Mouse (Mus musculus): Measurements from ENCODE around the gene Tspan7. TPM values are rescaled to one million over a fixed set of nuclear protein-coding genes. Genes with fewer than 3 reads are reported as not detected.
A peak's percentile ranks its signal among the peaks of the same experiment; 100 is the strongest.

Gene Tspan7
- polyA plus RNA-seq, 1 experiment from 2014 or later = 166 TPM

GRCm38 (mm10) chrX:10485664-10486211 lies 780 bp downstream of the Tspan7 start:
- Histone ChIP-seq H3K36me3 (ENCODE audit: control insufficient read depth, insufficient read depth, low read length) (no peaks in the 10 kb centered on the region), H3K4me1 (ENCODE audit: control insufficient read depth, insufficient read depth, low read length) (no peaks in the 10 kb centered on the region), H3K9ac (ENCODE audit: low read depth, low read length) (peak overlapping the region; percentile 67), H3K27me3 (replicated peaks; ENCODE audit: control insufficient read depth, insufficient read depth, low read length) (no peaks in the 10 kb centered on the region), H3K9me3 (ENCODE audit: control insufficient read depth, low read length) (no peaks in the 10 kb centered on the region), H3K4me2 (ENCODE audit: low read depth, low read length) (peak overlapping the region; percentile 58), H3K27ac (ENCODE audit: low read length) (peak overlapping the region; percentile 57; the same call in 1 of the 2 replicates), H3K4me3 (ENCODE audit: low read length) (peak overlapping the region; percentile 58)
- peak; percentile 83 for ATAC-seq
- 14% methylated on average over 27 of the region's 27 CpGs for WGBS

DNA sequence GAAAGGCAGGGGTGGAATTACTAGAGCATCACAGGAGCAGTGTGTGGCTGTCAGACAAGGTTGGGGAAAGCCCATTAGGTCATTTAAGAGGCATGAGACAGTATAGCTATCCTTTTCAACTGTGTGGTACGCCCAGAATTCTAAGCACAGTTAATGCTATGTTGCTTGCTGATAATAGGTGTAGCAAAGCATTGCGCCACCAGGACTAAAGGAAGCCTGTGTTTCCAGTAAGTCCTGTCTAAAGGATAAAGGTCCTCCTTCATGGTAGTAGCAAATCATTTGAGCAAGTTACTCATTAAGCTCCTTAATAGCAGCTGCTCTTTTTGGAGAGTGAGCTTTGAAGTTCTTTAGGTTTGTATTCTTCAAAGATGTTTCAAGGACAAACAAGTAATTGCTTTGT lies 13.6 kb downstream of the Tspan7 start:
- peak overlapping the region; percentile 81 for H3K27ac ChIP-seq (ENCODE audit: low read length)
- H3K9me3 ChIP-seq (ENCODE audit: control insufficient read depth, low read length) = no peaks in the 10 kb centered on the region
- no peak overlapping the region for H3K4me3 ChIP-seq (ENCODE audit: low read length)
- H3K36me3 ChIP-seq (ENCODE audit: control insufficient read depth, insufficient read depth, low read length) = no peaks in the 10 kb centered on the region
- no peak overlapping the region for H3K9ac ChIP-seq (ENCODE audit: low read depth, low read length)
- no peaks in the 10 kb centered on the region for H3K4me1 ChIP-seq (ENCODE audit: control insufficient read depth, insufficient read depth, low read length)
- 62% methylated on average over 2 of the region's 2 CpGs for WGBS
- ATAC-seq = peak; percentile 96
- no peaks in the 10 kb centered on the region for H3K27me3 ChIP-seq (replicated peaks; ENCODE audit: control insufficient read depth, insufficient read depth, low read length)
- no peak overlapping the region for H3K4me2 ChIP-seq (ENCODE audit: low read depth, low read length)

GRCm38 (mm10) chrX:10502616-10503015 lies 17.7 kb downstream of the Tspan7 start:
- no peaks in the 10 kb centered on the region for H3K4me1 ChIP-seq (ENCODE audit: control insufficient read depth, insufficient read depth, low read length)
- H3K9me3 ChIP-seq (ENCODE audit: control insufficient read depth, low read length) = no peaks in the 10 kb centered on the region
- H3K4me3 ChIP-seq (ENCODE audit: low read length) = no peak overlapping the region
- H3K27ac ChIP-seq (ENCODE audit: low read length) = no peak overlapping the region
- no peak; the same call in 1 of the 2 replicates for ATAC-seq
- no peak overlapping the region for H3K4me2 ChIP-seq (ENCODE audit: low read depth, low read length)
- H3K27me3 ChIP-seq (replicated peaks; ENCODE audit: control insufficient read depth, insufficient read depth, low read length) = no peaks in the 10 kb centered on the region
- no peak overlapping the region for H3K9ac ChIP-seq (ENCODE audit: low read depth, low read length)
- no peaks in the 10 kb centered on the region for H3K36me3 ChIP-seq (ENCODE audit: control insufficient read depth, insufficient read depth, low read length)
- 34% methylated on average over 2 of the region's 2 CpGs for WGBS

GRCm38 (mm10) chrX:10514417-10514816 lies 29.5 kb downstream of the Tspan7 start:
- H3K27me3 ChIP-seq (replicated peaks; ENCODE audit: control insufficient read depth, insufficient read depth, low read length) = no peaks in the 10 kb centered on the region
- WGBS = 48% methylated on average over 5 of the region's 5 CpGs
- H3K4me3 ChIP-seq (ENCODE audit: low read length) = no peak overlapping the region
- peaks cover 3% of the 10 kb centered on the region; the same call in 1 of the 2 replicates for H3K4me1 ChIP-seq (ENCODE audit: control insufficient read depth, insufficient read depth, low read length)
- no peak for ATAC-seq
- H3K9me3 ChIP-seq (ENCODE audit: control insufficient read depth, low read length) = no peaks in the 10 kb centered on the region
- no peaks in the 10 kb centered on the region for H3K36me3 ChIP-seq (ENCODE audit: control insufficient read depth, insufficient read depth, low read length)
- H3K27ac ChIP-seq (ENCODE audit: low read length) = no peak overlapping the region
- no peak overlapping the region for H3K9ac ChIP-seq (ENCODE audit: low read depth, low read length)
- H3K4me2 ChIP-seq (ENCODE audit: low read depth, low read length) = no peak overlapping the region

DNA sequence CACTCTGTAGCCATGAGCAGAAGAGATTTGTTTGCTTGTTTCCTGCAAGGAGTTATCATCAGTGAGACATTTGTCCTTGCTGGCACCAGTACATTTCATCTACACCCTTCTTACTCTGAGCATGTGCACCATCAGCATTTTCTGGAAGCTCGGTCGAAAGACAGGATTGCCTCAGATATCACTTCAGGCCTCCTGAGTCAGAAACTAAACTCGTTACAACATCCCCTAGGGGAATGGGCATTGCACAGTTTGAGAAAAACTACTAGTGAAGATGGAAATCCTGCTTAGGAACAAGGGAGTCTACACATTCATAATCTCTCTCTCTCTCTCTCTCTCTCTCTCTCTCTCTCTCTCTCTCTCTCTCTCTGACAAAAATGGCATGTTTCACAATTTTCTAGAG lies 30.0 kb downstream of the Tspan7 start:
- H3K4me1 ChIP-seq (ENCODE audit: control insufficient read depth, insufficient read depth, low read length) = peaks cover 3% of the 10 kb centered on the region; the same call in 1 of the 2 replicates
- H3K9ac ChIP-seq (ENCODE audit: low read depth, low read length) = no peak overlapping the region
- ATAC-seq = no peak
- no peak overlapping the region for H3K4me2 ChIP-seq (ENCODE audit: low read depth, low read length)
- no peaks in the 10 kb centered on the region for H3K9me3 ChIP-seq (ENCODE audit: control insufficient read depth, low read length)
- WGBS = 51% methylated on average over 3 of the region's 3 CpGs
- no peaks in the 10 kb centered on the region for H3K27me3 ChIP-seq (replicated peaks; ENCODE audit: control insufficient read depth, insufficient read depth, low read length)
- H3K36me3 ChIP-seq (ENCODE audit: control insufficient read depth, insufficient read depth, low read length) = no peaks in the 10 kb centered on the region
- no peak overlapping the region for H3K27ac ChIP-seq (ENCODE audit: low read length)
- no peak overlapping the region for H3K4me3 ChIP-seq (ENCODE audit: low read length)

GRCm38 (mm10) chrX:10516448-10516847 lies 31.5 kb downstream of the Tspan7 start:
- Histone ChIP-seq H3K27me3 (replicated peaks; ENCODE audit: control insufficient read depth, insufficient read depth, low read length) (no peaks in the 10 kb centered on the region), H3K9me3 (ENCODE audit: control insufficient read depth, low read length) (no peaks in the 10 kb centered on the region), H3K27ac (ENCODE audit: low read length) (no peak overlapping the region), H3K9ac (ENCODE audit: low read depth, low read length) (no peak overlapping the region), H3K4me1 (ENCODE audit: control insufficient read depth, insufficient read depth, low read length) (peaks cover 3% of the 10 kb centered on the region; the same call in 1 of the 2 replicates), H3K4me3 (ENCODE audit: low read length) (no peak overlapping the region), H3K36me3 (ENCODE audit: control insufficient read depth, insufficient read depth, low read length) (no peaks in the 10 kb centered on the region), H3K4me2 (ENCODE audit: low read depth, low read length) (no peak overlapping the region)
- ATAC-seq = no peak
- 80% methylated on average over 7 of the region's 7 CpGs for WGBS

GRCm38 (mm10) chrX:10516925-10517324 lies 32.0 kb downstream of the Tspan7 start:
- H3K27me3 ChIP-seq (replicated peaks; ENCODE audit: control insufficient read depth, insufficient read depth, low read length) = no peaks in the 10 kb centered on the region
- ATAC-seq = peak; percentile 52
- no peak overlapping the region for H3K27ac ChIP-seq (ENCODE audit: low read length)
- H3K4me2 ChIP-seq (ENCODE audit: low read depth, low read length) = no peak overlapping the region
- WGBS = 64% methylated on average over 6 of the region's 6 CpGs
- no peaks in the 10 kb centered on the region for H3K36me3 ChIP-seq (ENCODE audit: control insufficient read depth, insufficient read depth, low read length)
- H3K4me3 ChIP-seq (ENCODE audit: low read length) = no peak overlapping the region
- H3K9ac ChIP-seq (ENCODE audit: low read depth, low read length) = no peak overlapping the region
- peaks cover 3% of the 10 kb centered on the region; the same call in 1 of the 2 replicates for H3K4me1 ChIP-seq (ENCODE audit: control insufficient read depth, insufficient read depth, low read length)
- no peaks in the 10 kb centered on the region for H3K9me3 ChIP-seq (ENCODE audit: control insufficient read depth, low read length)

DNA sequence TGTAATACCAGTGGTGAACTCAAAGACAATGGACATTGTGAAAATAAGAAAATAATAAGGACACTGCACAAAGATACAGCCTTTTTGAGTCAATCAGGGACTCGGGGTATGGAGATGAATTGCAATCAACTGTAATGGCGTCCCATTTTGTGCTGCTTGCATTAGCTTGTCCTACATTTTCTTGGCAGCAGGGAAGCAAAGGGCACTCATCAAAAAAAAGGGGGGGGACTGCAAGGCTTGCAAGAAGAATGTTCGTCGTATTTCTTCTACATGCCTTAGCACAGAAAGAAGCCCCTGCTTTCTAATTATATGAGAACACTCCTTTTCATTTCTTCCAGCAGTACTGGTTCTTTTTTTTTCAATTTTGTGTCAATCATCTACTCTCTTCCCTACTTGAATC lies 32.8 kb downstream of the Tspan7 start:
- Histone ChIP-seq H3K4me2 (ENCODE audit: low read depth, low read length) (no peak overlapping the region), H3K9ac (ENCODE audit: low read depth, low read length) (no peak overlapping the region), H3K27me3 (replicated peaks; ENCODE audit: control insufficient read depth, insufficient read depth, low read length) (no peaks in the 10 kb centered on the region), H3K9me3 (ENCODE audit: control insufficient read depth, low read length) (no peaks in the 10 kb centered on the region), H3K36me3 (ENCODE audit: control insufficient read depth, insufficient read depth, low read length) (no peaks in the 10 kb centered on the region), H3K4me1 (ENCODE audit: control insufficient read depth, insufficient read depth, low read length) (peaks cover 3% of the 10 kb centered on the region; the same call in 1 of the 2 replicates), H3K27ac (ENCODE audit: low read length) (no peak overlapping the region), H3K4me3 (ENCODE audit: low read length) (no peak overlapping the region)
- 73% methylated on average over 4 of the region's 4 CpGs for WGBS
- no peak for ATAC-seq

DNA sequence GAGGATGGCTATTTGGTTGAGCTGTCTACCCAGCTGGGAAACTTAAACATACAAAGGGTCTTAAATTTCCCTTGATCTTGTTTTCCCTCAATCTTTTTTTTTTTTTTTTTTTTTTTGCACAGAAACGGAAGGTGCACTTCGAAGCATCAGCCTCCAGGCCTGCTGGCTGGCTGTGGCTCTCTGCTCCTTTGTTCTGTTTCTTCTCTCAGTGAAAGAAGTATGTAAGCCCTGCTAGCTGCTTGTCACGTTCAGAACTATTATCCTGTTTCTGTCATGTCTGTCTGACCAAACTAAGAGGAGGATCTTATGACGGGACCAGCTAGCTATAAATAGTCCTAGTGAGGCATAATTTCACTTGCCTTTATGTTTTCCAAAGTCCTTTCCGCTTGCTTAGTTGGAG lies 33.6 kb downstream of the Tspan7 start:
- Histone ChIP-seq H3K9ac (ENCODE audit: low read depth, low read length) (no peak overlapping the region), H3K27ac (ENCODE audit: low read length) (no peak overlapping the region), H3K36me3 (ENCODE audit: control insufficient read depth, insufficient read depth, low read length) (no peaks in the 10 kb centered on the region), H3K4me3 (ENCODE audit: low read length) (no peak overlapping the region), H3K4me1 (ENCODE audit: control insufficient read depth, insufficient read depth, low read length) (peaks cover 3% of the 10 kb centered on the region; the same call in 1 of the 2 replicates), H3K9me3 (ENCODE audit: control insufficient read depth, low read length) (no peaks in the 10 kb centered on the region), H3K27me3 (replicated peaks; ENCODE audit: control insufficient read depth, insufficient read depth, low read length) (no peaks in the 10 kb centered on the region), H3K4me2 (ENCODE audit: low read depth, low read length) (no peak overlapping the region)
- WGBS = 38% methylated on average over 5 of the region's 5 CpGs
- ATAC-seq = 0 out of 2 replicates have a peak, but pooled peaks have one; percentile 28

DNA sequence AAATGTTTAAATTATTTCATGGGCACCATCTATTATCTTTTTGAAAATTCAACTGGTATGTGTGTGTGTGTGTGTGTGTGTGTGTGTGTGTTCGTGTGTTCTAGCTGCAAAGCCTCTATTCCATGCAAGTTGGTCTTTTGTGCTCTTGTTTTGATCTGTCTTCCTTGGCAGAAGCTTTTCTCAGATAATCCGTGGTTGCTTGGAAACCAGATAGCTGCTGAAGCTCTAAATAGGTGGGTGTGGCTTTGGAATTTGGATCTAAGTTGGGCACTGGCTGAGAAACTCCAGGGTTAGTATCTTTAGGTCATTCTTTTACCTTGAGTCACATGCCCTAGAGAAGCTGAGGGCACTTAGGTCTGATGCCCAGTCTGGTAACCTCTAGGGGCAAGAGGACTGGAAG lies 50.5 kb downstream of the Tspan7 start:
- no peak overlapping the region for H3K9ac ChIP-seq (ENCODE audit: low read depth, low read length)
- 0 out of 2 replicates have a peak, but pooled peaks cover 5% of the 10 kb centered on the region for H3K4me1 ChIP-seq (ENCODE audit: control insufficient read depth, insufficient read depth, low read length)
- no peak overlapping the region for H3K27ac ChIP-seq (ENCODE audit: low read length)
- H3K27me3 ChIP-seq (replicated peaks; ENCODE audit: control insufficient read depth, insufficient read depth, low read length) = no peaks in the 10 kb centered on the region
- no peak for ATAC-seq
- H3K36me3 ChIP-seq (ENCODE audit: control insufficient read depth, insufficient read depth, low read length) = no peaks in the 10 kb centered on the region
- no peak overlapping the region for H3K4me3 ChIP-seq (ENCODE audit: low read length)
- H3K4me2 ChIP-seq (ENCODE audit: low read depth, low read length) = no peak overlapping the region
- 27% methylated on average over 2 of the region's 2 CpGs for WGBS
- H3K9me3 ChIP-seq (ENCODE audit: control insufficient read depth, low read length) = no peaks in the 10 kb centered on the region
